Mouse (Mus musculus): Measurements from ENCODE around the gene Lmbr1.
"Not testable (repeated sequence)": the region's sequence is repeated elsewhere in the genome, so short reads cannot be mapped to it uniquely, and the experiment has no call there.

Gene Lmbr1

GRCm38 (mm10) chr5:29378298-29379036 lies at the start of gene Lmbr1:
Gene Lmbr1, minus strand, starts transcription at chr5:29378390.
- peak; percentile 95 to 96 for DNase-seq

GRCm38 (mm10) chr5:29423330-29423729 lies 45.1 kb upstream of the Lmbr1 start:
- DNase-seq, result not testable (repeated sequence)

GRCm38 (mm10) chr5:29413041-29413440 lies 34.9 kb upstream of the Lmbr1 start:
- DNase-seq, result peak in 1 of 2 experiments; percentile 4

GRCm38 (mm10) chr5:29410854-29411253 lies 32.7 kb upstream of the Lmbr1 start:
- no peak for DNase-seq

GRCm38 (mm10) chr5:29398427-29398826 lies 20.2 kb upstream of the Lmbr1 start:
- DNase-seq, result no peak

GRCm38 (mm10) chr5:29388944-29389765 lies 11.0 kb upstream of the Lmbr1 start:
- DNase-seq, result peak; percentile 79 to 88

- peak in 1 of 2 experiments; percentile 10 for DNase-seq
These were observed 10.2 kb upstream of the Lmbr1 start for GRCm38 (mm10) chr5:29388181-29388943.

GRCm38 (mm10) chr5:29387591-29387990 lies 9.4 kb upstream of the Lmbr1 start:
- DNase-seq, result no peak

- DNase-seq, result no peak
These were observed 4.6 kb upstream of the Lmbr1 start for GRCm38 (mm10) chr5:29382776-29383175.

GRCm38 (mm10) chr5:29380091-29380490 lies 1.9 kb upstream of the Lmbr1 start:
- DNase-seq, result no peak

GRCm38 (mm10) chr5:29377590-29378297 lies 446 bp downstream of the Lmbr1 start:
- peak; percentile 22 to 76 for DNase-seq

- DNase-seq, result no peak
These were observed 14.7 kb downstream of the Lmbr1 start for GRCm38 (mm10) chr5:29363511-29363910.

- DNase-seq, result no peak
These were observed 42.4 kb downstream of the Lmbr1 start for GRCm38 (mm10) chr5:29335836-29336235.

- no peak for DNase-seq
These were observed 55.7 kb downstream of the Lmbr1 start for GRCm38 (mm10) chr5:29322503-29322902.

- no peak for DNase-seq
These were observed 69.0 kb downstream of the Lmbr1 start for GRCm38 (mm10) chr5:29309191-29309590.

- DNase-seq, result peak; percentile 51 to 77
These were observed 85.0 kb downstream of the Lmbr1 start for GRCm38 (mm10) chr5:29293194-29293593.

GRCm38 (mm10) chr5:29290110-29290509 lies 88.1 kb downstream of the Lmbr1 start:
- no peak for DNase-seq

GRCm38 (mm10) chr5:29289703-29290102 lies 88.5 kb downstream of the Lmbr1 start:
- no peak for DNase-seq

GRCm38 (mm10) chr5:29281081-29281480 lies 97.1 kb downstream of the Lmbr1 start:
- peak; percentile 43 to 60 for DNase-seq

GRCm38 (mm10) chr5:29274746-29275145 lies 103.4 kb downstream of the Lmbr1 start:
- peak in 1 of 2 experiments; percentile 46 for DNase-seq

GRCm38 (mm10) chr5:29273426-29273825 lies 104.8 kb downstream of the Lmbr1 start:
- no peak for DNase-seq

GRCm38 (mm10) chr5:29270879-29271278 lies 107.3 kb downstream of the Lmbr1 start:
- DNase-seq, result no peak

All from kidney, postnatal 25 days (tissue).